ENCODE assay signal across 10 mouse cellular contexts in the genomic region with DNA sequence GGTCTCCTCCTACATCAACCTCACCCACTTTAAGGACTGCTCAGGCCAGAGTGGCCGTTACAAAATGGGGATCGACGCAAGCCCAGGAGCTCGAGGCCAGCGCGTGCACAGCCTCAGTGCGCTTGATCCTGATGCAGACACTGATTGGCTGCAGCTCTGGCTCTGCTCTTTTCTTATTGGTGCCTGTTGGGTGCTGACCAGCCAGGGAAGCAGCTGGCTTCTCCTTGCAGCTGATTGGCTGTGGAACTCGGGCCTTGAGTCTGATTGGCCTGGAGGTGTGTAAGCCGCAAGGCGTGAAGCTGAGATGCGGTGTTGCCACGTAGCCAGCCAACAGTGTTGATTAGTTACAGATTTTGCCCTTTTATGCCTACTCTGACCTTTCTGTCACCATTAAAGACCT. TPM values are rescaled to one million over a fixed set of nuclear protein-coding genes. Genes with fewer than 3 reads are reported as not detected.
DNase-seq lines count a peak whose midpoint lies in the region; ATAC-seq lines count a peak whose summit lies in the region.
"Had no signal": no experiment of that assay in that cellular context is flagged by ENCODE, and none has a peak within 500 bp of the region (broad histone marks: within the 10 kb centered on the region; RNA-seq: fewer than 3 reads in every experiment).

Gene Zbtb32, minus strand, starts transcription at position 124 of the 400 bp plus-strand sequence.

- H3K4me3 ChIP-seq in heart, embryonic 14.5 days (ENCODE audit: control insufficient read depth in 1 of 2, insufficient read depth in 1 of 2, low read depth in 1 of 2, low read length in 2 of 2): no peak within 1 kb of the TSS
- H3K4me3 ChIP-seq in hindbrain, embryonic 10.5 days: peak within 1 kb of the TSS; percentile 20
- no peak within 1 kb of the TSS for H3K4me3 ChIP-seq in midbrain, embryonic 12.5 days
- H3K4me3 ChIP-seq: embryonic facial prominence, embryonic 12.5 days; limb, embryonic 12.5 days had no signal

- intact Hi-C loops in heart, postnatal 25 days (cut with DNase I): no loop called here

- no peaks in the 10 kb centered on the region for H3K9me3 ChIP-seq in heart, embryonic 14.5 days (ENCODE audit: control insufficient read depth, low read length)
- H3K9me3 ChIP-seq in hindbrain, embryonic 10.5 days: no peaks in the 10 kb centered on the region
- no peaks in the 10 kb centered on the region for H3K9me3 ChIP-seq in midbrain, embryonic 12.5 days

- no peaks in the 10 kb centered on the region for H3K36me3 ChIP-seq in heart, embryonic 14.5 days (ENCODE audit: control insufficient read depth, insufficient read depth, low read length)
- H3K36me3 ChIP-seq in hindbrain, embryonic 10.5 days: no peaks in the 10 kb centered on the region
- H3K36me3 ChIP-seq in midbrain, embryonic 12.5 days: no peaks in the 10 kb centered on the region
- H3K36me3 ChIP-seq: embryonic facial prominence, embryonic 12.5 days; limb, embryonic 12.5 days had no signal

- 92% methylated on average over 12 of the region's 12 CpGs for WGBS in heart, embryonic 14.5 days
- 94% methylated on average over 12 of the region's 12 CpGs for WGBS in hindbrain, embryonic 10.5 days
- 93% methylated on average over 12 of the region's 12 CpGs for WGBS in midbrain, embryonic 12.5 days

- H3K27ac ChIP-seq in heart, embryonic 14.5 days (replicated peaks in 1 of 2; ENCODE audit: control insufficient read depth in 1 of 2, insufficient read depth in 1 of 2, low read depth in 2 of 2, low read length in 2 of 2): no peak within 1 kb of the TSS; a peak in 1 of 4 replicates
- no peak within 1 kb of the TSS; the same call in 1 of the 2 replicates for H3K27ac ChIP-seq in hindbrain, embryonic 10.5 days
- H3K27ac ChIP-seq in midbrain, embryonic 12.5 days (replicated peaks): 0 out of 2 replicates have a peak within 1 kb of the TSS, but pooled peaks have one; percentile 25
- H3K27ac ChIP-seq: embryonic facial prominence, embryonic 12.5 days; limb, embryonic 12.5 days had no signal

- ATAC-seq in heart, embryonic 14.5 days (ENCODE audit: insufficient number of reproducible peaks, insufficient read depth, low FRiP score, low read depth): no peak
- no peak for ATAC-seq in midbrain, embryonic 12.5 days (ENCODE audit: low FRiP score, low read depth)

- no peak within 1 kb of the TSS for H3K9ac ChIP-seq in heart, embryonic 14.5 days (ENCODE audit: low read length)
- no peak within 1 kb of the TSS for H3K9ac ChIP-seq in midbrain, embryonic 12.5 days (replicated peaks)
- H3K9ac ChIP-seq: embryonic facial prominence, embryonic 12.5 days; limb, embryonic 12.5 days had no signal

- no peak for DNase-seq in heart, postnatal 25 days (ENCODE audit: low spot score)
- DNase-seq in ES-CJ7 (ENCODE audit: low read depth, low spot score): peak; percentile 86
- no peak for DNase-seq in hindbrain, embryonic 10.5 days (ENCODE audit: low spot score)
- no peak for DNase-seq in gastrocnemius, postnatal 10 days
- DNase-seq in adrenal gland, postnatal 4 days (ENCODE audit: low spot score in 2 of 2): no peak
- no peak for DNase-seq in B cell, adult 2 months

- H3K27me3 ChIP-seq in heart, embryonic 14.5 days (ENCODE audit: control insufficient read depth, insufficient read depth, low read length): peaks cover 5% of the 10 kb centered on the region
- no peaks in the 10 kb centered on the region for H3K27me3 ChIP-seq in hindbrain, embryonic 10.5 days (ENCODE audit: insufficient read depth, poor library complexity, severe bottlenecking)
- no peaks in the 10 kb centered on the region for H3K27me3 ChIP-seq in midbrain, embryonic 12.5 days
- H3K27me3 ChIP-seq: embryonic facial prominence, embryonic 12.5 days had no signal

- H3K4me2 ChIP-seq in heart, embryonic 14.5 days (ENCODE audit: low read length): peak within 1 kb of the TSS; percentile 42
- peak within 1 kb of the TSS; percentile 32 for H3K4me2 ChIP-seq in midbrain, embryonic 12.5 days (replicated peaks)
- H3K4me2 ChIP-seq: embryonic facial prominence, embryonic 12.5 days; limb, embryonic 12.5 days had no signal

- H3K4me1 ChIP-seq in heart, embryonic 14.5 days (ENCODE audit: control insufficient read depth in 2 of 2, insufficient read depth in 2 of 2, low read length in 2 of 2): peaks cover 9 to 11% of the 10 kb centered on the region in 2 experiments
- peaks cover 20% of the 10 kb centered on the region for H3K4me1 ChIP-seq in hindbrain, embryonic 10.5 days (replicated peaks)
- H3K4me1 ChIP-seq in midbrain, embryonic 12.5 days: peaks cover 13% of the 10 kb centered on the region
- H3K4me1 ChIP-seq: embryonic facial prominence, embryonic 12.5 days; limb, embryonic 12.5 days had no signal

RNA-seq across cellular contexts. Expression of gene Zbtb32, which starts in this region (rescaled TPM):
- polyA plus RNA-seq in heart, embryonic 14.5 days (2014; fragmentation: Nextera tagmentation; extraction: Ambion mirVana): 0.11 and 0.19 TPM in 2 replicates
- not detected for total RNA-seq in heart, postnatal 25 days (2021)
- 0.20 and 0.21 TPM in 2 replicates for polyA plus RNA-seq in hindbrain, embryonic 10.5 days (2016; fragmentation: Nextera tagmentation; extraction: Ambion mirVana)
- polyA plus RNA-seq in midbrain, embryonic 12.5 days (2016; fragmentation: Nextera tagmentation; extraction: Ambion mirVana): 0.34 and 0.47 TPM in 2 replicates
- not detected for total RNA-seq in gastrocnemius, postnatal 10 days (2021)
- under 1 TPM in 1 of 2 experiments, not detected in 1; 0.65 TPM for total RNA-seq in adrenal gland, postnatal 4 days (2021)
